Mouse (Mus musculus) T-helper 2 cell (primary cell): ENCODE data around the gene Carhsp1.

Experiments used
- in situ Hi-C: fragments of 300-600 bp; cut with MboI, MseI; formaldehyde crosslinking; loops from one replicate; pipeline ENCODE4 v1.15.1; 2025; ENCODE audit warnings: high pct_unique_total_duplicates

Gene Carhsp1

DNA sequence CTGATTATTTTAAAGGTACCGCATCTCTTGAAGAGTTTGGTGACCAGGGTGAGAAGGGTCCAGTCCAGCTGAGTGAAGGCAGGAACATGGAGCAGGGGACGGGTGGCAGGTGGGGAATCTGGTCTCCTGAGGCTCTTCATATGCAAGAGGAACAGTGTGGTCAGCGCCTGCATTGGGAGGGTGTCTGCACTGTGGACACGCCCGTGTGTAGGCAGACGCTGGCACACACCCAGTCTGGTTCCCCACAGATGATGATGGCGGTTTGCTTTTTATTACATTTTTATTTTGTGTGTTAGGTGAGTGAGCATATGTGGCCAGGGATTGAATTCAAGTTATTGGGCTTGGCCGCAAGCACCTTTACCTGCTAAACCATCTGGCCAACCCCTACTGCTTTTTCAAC, 3.6 kb upstream of the Carhsp1 start:
- in situ Hi-C loops: loop anchor here (5.0 kb wide), 2 partner anchors 183 to 268 kb away; no protein-coding TSS in a partner anchor

DNA sequence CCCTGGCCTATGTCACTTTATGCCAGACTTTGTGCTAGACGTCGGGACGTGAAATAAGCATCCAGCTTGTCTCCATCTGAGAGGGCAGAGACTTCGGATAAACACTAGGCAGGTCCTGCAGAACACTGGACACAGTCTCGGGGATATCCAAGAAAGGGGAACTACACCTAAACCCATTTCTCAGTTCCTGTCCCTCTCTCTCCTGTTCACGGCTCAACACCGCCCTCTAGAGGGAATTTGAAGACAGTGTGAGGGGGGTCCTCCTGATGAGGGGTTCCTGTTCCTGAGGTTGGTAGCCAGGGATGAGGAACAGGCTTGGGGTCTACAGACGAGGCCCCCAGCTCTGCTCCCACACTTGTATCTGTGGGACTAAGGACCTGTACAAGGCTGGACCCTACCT, 2.2 kb upstream of the Carhsp1 start:
- in situ Hi-C loops: no loop called here

DNA sequence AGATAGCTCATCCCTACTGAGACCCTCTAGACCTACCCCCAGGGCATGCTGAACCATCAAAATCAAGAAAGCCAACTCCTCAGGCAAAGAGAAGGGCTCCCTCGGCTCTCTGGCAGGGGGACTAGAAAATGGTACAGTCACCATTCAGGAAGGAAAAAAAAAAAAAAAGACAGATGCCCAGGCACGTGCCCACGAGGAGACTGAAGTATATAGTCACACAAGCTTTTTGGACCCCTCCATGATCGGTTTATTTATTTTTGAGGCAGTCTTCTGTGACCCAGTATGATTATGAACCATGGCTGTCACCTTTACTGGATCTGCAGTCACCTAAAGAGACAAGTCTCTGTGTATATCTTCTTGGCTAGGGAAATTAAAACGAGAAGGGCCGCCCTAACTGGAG, 1.4 kb upstream of the Carhsp1 start:
- in situ Hi-C loops: no loop called here

DNA sequence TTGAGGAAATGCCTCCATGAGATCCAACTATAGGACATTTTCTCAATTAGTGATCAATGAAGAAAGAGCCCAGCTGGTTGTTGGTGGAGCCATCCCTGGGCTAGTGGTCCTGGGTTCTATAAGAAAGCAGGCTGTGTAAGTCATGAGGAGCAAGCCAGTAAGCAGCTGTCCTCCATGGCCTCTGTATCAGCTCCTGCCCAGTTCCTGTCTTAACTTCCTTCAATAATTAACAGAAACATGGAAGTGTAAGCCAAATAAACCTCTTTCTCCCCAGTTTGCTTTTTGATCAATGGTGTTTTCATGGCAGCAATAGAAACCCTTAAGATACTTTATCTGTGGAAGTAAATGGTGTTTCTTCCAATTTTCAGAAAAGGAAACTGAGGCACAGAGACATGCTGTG, 856 bp upstream of the Carhsp1 start:
- in situ Hi-C loops: no loop called here

DNA sequence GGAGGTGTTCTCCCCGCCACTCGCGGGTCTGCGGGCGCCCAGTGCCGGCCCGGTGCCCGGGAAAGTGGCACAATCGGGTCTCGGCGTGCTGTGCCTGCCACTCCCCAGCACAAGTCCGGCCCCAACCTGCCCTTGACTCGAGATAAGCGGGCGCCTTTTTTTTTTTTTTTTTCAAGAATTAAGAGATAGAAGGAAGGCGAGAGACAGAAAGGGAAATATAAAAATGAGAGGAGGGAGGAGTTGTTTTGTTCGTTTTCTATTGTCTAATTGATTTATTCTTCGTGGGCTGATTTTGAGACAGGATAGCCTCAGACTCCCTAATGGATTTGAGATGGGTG, 364 bp upstream of the Carhsp1 start:
- in situ Hi-C loops: no loop called here

DNA sequence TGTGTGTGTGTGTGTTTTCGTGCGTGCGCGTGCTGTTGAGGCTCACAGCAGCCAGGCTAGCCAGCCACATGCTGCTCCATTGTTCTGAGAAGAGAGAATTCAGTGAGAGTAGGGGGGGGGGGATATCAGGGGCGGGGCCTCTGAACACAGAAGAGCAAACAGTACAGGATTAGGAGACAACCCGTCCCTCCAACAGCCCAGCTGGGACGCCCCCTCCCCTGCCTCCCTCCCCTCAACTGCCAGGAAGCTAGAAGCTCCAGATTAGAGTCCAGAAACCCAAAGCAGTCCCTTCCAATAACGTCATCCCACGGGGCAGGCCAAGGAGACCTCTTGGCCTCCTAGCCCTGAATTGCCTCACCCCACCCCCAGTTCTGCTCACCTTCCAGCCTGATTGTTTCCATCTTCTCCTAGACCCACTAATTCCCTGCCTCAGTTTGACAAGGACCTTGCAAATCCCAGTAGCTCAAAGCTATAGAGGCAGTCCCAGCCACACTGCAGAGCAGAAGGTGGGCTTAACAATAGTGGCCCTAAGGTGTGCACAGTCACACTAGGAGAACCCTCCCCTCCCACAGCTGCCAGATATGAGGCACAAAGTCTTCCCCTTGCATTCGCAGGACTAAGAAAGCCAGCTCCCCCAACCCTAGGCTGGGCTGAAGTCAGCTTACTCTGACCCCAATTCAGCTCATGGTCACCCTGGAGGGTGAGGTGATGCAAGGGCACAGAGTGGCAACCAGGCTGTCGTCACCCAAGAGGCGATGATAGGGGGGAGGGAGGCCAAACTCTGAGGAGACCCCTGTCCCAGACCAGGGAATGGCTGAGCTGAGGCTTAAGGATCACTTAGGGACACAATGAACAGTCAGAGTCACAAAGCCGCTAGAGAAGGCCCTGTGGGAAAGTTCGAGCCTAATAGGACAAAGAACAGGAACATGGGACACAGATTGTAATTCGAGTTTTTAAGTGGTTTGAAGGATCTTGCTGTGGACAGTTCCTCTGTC, 1.6 kb downstream of the Carhsp1 start:
- in situ Hi-C loops: no loop called here

DNA sequence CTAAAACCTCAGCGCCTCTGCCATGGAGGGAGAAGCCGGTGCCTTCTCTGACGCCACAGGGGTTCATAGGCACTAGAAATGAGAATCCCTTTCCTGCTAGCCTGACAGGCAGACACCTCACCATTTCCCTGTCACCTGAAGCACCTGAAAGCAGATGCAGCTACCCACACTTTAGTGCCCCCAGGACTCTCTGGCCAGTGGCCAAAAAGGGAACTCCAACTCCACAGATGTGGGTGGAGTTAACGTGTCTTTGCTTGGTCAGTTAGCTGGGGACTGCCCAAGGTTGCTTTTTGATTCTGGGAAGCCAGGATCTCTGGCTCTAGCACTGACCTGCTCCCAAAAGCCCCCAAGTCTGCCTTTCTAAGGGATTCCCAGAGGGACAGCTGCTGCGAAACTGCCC, 2.5 kb downstream of the Carhsp1 start:
- in situ Hi-C loops: no loop called here

DNA sequence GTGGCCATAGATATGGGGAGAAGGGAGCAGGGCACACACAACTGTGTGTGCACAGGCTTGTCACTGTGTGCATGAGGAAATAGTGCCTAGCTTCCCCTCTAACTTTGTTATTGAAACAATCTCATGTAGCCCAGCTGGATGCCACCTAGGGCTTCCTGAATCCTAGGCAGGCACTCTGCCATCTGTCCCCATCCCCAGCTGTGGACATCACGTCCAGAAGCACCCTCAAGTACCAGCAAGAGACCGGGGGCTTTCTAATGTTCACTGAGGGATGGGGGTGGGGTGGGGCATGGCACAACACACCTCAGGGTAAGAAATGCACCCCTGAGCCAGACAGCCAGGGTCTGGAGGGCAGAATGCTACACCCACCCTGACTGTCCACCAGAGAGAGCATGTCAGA, 3.6 kb downstream of the Carhsp1 start:
- in situ Hi-C loops: no loop called here

DNA sequence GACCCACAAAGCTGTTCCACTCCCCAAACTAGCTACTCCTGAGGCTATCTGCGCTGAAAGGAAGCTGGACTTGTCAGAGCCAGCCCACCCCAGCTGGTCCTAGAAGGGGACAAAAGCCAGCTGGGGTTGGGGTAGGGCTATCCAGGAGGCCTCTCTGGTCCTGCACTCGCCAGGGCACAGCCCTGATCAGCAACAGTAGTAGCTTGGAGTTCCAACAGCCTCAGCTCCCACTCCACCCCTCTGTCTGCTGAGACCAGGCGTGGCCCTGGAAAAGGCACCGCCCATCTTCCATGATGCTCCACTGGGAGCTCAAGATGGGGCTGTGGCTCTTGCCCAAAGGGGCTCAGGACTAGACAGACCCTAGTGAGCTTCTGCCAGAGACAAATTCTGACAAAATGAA, 4.1 kb downstream of the Carhsp1 start:
- in situ Hi-C loops: no loop called here

DNA sequence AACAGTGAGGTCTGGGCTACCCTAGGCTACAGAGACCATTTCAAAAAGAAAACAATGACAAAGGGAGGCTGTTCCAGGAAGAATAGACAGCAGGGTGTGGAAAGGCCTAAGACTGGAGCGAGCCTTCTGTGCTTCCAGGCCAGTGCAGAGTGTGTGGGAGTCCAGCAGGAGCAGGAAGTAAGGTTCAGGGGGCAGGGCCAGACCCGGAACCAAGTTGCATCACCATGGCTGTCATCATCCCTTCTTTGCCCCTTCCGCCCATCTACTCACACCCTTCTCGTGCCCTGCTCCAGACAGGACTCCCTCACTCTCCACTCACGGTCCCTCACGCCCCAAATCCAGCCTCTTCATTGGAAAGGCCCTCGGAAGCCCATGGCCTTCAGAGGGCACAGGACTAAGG, 4.7 kb downstream of the Carhsp1 start:
- in situ Hi-C loops: no loop called here

DNA sequence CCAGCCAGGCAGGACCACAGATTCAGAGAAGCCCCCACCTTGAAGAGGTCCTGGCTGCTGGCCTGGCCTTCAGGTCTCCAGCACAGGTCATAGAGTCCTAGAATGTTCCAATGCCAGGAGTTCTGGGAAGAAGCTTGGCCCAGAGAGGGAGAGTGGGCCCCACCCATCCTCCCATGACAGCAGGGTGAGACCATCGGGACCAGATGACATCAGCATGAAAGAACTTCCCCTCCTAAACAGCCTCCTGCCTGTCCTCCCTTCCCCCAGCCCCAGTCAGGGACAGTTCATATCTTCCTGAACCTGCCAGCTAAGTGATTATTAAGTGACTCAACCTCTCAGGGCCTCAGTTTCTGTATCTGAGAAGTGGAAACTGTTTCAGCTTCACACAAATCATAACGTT, 5.5 kb downstream of the Carhsp1 start:
- in situ Hi-C loops: no loop called here

DNA sequence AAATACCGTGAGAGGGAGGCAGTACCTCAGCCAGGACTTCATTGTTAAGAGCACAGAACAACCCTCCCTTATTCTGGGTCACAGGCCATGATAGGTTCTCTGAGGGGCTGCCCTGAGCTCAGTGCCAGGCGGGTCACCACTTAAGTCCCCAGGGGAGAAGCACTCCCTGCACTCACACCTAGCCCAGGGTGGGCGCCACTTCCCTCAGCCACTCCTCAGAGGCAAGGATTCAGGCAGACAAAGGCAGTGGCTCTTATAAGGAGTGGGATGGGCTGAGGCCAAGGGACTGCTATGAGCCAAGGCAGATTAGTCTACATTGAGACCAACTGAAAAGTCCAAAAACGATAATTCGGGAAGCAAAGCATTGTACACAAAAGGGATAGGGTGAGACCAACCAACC, 6.6 kb downstream of the Carhsp1 start:
- in situ Hi-C loops: no loop called here

DNA sequence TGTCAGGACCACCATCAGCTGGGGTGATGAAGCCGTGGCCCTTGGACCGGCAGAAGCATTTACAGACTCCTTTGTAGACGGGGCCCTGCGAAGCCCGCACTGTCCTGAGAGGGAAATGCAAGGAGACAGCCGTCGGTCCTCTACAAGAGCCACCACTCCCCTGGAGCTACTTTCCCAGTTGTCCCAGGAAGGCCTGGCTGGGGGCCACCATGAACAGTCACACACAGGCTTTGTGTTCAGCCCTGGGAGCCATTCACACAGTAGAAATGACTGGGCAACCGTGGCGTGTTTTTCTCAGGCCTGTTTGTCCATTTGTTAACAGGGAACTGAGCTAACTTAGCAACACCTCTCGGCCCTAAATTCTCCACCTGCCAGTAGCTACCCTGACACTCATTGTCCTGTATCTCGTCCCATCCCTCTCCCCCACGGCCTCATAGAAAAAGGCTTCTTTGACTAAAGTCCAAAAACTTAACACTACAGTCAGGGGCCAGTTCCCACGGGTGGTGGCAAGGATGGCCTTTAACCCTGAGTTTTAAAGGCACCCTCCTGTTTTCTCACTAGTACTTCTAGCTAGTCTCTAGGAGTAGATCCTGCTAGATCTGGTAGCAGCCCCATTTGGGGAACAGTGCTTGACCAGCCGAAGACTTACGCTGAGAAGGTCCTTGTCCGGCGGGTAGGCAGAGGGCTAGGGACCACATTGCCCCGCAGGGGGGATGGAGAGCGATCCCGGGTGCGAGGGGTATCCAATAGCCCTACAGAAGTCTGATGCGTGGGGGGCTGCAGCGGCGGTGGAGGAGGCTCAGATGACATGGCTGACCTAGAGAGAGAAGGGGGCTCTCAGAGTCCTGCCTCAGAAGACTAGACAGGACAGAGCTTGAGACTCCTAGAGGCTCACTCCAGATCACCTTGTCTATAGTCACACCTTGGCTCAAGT, 8.1 kb downstream of the Carhsp1 start:
- in situ Hi-C loops: no loop called here

DNA sequence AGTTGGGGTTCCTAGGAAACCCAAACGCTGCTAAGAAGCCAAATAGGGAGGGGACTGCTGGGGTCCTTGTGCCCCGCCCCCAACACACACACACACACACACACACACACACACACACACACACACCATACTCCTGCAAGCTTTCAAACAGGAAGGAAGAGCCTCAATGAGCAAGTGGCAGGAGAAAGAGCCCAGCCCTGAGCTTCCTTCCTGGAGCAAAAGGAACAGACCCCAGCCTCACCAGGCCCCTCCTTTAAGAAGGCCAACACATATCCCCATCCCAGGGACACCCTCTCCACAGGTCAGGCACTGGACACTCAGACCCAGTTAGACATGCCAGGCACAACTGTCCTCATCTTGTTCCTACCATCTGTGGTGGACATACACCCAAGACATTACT, 8.9 kb downstream of the Carhsp1 start:
- in situ Hi-C loops: no loop called here

DNA sequence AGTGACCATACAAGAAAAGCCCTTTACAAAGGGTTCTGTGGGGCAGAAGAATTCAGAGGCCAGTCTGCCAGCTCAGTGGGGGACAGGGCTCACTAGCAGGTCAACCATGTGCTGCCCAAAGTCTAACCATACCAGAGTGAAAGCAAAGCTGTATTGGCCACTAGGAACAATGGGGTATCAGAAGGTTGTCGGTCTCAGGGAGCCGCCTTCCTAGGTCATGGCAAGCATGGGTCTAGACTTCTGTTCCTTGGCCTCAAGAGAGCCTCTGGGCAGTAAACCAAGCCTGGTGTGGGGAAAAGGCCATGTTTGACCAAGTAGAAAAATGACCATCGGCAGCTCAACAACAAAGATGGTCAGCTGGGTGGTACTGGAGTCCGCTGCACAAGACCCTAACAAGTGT, 13.2 kb downstream of the Carhsp1 start:
- in situ Hi-C loops: no loop called here

DNA sequence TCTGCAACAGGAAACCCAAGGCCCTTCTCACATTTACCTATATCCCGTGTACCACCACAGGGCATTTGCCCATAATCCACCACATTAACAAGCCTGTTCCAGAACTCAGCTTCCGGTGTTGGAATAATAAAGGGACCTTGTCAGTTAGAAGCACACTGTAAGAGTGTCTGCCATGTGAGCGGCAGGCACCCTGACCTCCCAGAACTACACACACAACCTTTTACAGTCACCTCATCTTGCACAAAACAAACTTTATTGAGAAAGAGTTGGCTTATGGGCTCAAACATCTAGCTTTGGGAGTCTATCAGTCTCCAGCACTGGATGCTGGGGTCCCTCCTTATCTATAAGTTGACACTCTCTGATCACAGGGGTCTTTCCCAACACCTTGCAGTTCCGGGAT, 13.6 kb downstream of the Carhsp1 start:
- in situ Hi-C loops: no loop called here

DNA sequence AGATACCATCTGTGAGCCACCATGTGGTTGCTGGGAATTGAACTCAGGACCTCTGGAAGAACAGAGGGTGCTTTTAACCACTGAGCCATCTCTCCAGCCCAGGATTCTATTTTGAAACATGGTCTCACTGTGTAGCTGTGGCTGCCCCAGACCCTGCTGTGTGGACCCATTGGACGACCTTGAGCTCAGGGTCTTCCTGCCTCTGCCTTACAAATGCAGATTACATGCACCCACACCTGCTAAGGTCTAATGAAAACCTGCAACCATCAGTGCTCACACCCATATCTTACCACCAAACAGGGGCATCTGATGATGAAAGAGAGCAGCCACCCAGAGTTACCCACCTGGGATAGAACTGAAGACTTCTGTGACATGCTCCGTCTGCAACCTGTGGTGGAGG, 15.7 kb downstream of the Carhsp1 start:
- in situ Hi-C loops: no loop called here

DNA sequence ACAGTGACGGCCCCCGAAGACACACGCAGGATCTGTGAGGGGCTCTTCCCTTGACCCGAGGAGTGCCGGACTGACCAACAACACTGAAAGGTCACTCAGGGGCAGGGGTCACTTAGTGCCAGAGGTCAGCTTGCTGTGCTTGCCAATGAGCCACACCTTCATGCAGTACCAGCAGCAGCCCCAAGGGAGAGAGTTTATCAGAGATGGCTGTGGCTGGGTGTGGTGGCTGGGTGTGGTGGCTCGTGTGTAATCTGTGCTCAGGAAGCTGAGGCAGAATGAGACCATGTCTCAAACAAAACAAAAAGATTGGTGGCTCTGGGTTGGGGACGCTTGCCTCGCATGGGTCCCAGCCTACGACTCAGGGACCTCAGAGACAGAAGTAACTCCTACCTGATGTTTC, 16.4 kb downstream of the Carhsp1 start:
- in situ Hi-C loops: no loop called here

DNA sequence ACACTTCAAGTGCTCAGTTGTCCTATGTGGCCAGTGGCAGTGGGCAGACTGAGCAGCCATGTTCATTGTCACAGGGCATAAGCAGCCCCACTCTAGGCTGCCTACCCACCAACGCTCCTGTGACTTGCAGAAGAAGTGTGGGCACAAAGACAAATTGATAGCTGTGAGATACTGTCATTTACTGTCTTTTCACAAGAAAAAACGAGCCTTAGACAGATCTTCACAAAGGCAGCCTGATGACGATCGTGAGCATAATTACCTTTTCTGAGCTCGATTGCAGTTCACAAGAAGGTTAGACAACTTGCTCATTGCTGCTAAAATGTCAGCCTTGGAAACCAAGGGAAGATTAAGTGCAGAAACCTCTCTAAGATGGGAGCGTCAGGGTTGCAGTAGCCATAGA, 16.8 kb downstream of the Carhsp1 start:
- in situ Hi-C loops: no loop called here

DNA sequence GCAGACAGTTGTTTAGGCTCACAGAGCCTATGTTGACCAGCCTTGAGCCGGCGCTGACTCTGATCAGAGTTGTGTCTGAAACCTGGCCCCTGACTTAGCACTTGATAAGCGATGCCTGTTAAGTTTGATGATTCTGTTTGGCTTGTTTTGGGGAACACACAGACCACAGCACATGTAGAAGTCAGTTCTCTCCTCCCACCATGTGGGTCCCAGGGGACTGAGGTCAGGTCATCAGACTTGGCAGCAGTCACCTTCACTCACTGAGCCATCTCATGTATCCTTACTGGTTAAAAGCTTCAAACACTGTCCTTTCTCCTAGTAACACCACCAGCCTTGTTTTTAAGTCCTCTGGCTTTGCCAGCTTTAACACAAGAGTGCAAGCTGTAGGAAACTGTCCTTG, 21.9 kb downstream of the Carhsp1 start:
- in situ Hi-C loops: no loop called here

DNA sequence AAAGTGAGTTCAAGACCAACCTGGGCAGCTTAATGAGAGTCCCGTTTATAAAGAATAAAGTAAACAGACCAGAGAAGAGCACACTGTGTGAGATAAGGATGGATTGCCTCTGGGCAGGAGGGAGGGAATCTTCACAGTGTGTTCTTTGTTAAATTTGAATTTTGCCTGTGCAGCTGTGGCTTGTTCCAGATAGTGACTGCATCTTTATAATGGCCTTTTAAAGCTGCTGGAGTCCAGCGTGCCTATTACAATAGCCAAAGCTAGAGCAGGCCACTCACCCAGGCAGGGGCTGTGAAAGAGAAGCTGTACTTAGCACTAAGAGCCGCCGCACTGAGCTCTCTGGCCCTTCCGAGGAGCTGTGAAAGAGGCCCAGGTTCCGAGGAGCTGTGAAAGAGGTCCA, 26.4 kb downstream of the Carhsp1 start:
- in situ Hi-C loops: no loop called here

DNA sequence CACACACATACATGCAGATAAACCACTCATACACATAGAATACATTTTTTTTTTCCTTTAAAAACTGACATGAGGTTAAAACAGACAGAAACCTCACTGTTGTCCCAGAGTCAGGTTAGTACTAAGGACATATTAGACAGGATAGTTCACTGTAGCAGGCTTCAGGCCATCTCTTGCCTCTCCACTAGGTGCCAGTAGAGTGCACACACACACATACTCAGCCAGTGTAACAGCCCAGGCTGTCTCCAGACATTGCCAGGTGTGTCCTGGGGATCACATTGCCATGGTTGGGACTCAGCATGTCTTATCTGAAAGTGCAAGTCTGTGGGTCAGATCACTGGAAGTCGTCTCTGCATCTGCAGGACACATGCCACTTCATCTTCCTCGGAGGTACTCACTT, 28.1 kb downstream of the Carhsp1 start:
- in situ Hi-C loops: no loop called here
